Mouse (Mus musculus): ENCODE measurements at regions not wholly inside any gene's neighbourhood (a gene's known extent, or its start where the extent isn't known, plus 50 kb on each side); places are given as distances from the start of the nearest gene placed in this dataset.

DNA sequence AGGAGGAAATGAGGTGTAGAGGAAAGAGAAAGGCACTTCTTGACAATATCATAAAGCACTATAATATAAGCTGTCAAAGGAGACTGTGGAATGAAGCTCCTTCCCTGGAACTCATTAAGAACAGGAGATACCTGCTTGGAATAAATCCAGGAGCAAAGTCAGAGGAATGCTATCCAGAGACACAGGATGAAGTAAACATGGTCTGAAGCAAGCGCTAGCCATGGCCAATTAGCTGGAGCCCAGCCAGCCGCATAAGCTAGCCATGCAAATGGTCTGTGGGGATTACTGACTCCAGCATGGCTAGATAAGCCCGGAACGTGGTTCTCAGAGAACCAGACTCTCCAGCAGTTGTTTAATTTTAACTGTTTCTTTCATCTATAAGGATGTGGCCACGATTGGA lies 54.9 kb upstream of the Gpc3 start:
- peak in 1 of 2 experiments; percentile 3 for DNase-seq (ENCODE audit: low spot score in 2 of 2)

DNA sequence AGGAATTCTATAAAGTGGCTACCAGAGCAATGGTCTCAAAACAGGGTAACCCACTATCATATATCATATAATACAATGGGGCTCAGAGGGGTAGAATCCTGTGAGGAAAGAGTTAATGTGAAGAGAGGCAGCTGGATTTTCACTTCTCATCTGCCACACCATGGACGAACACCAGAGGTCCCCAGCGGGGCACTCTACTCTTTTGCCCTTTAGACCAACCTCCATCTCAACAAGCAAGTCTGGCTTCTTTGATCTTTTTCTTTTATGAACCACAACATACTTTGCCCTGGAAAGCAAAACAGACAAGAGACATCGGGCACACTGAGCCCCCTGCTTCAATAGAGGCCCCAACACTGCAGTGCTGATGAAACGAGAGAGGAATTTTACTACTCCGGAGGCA lies 65.3 kb upstream of the Gpc3 start:
- DNase-seq (ENCODE audit: low spot score in 2 of 2), result no peak

DNA sequence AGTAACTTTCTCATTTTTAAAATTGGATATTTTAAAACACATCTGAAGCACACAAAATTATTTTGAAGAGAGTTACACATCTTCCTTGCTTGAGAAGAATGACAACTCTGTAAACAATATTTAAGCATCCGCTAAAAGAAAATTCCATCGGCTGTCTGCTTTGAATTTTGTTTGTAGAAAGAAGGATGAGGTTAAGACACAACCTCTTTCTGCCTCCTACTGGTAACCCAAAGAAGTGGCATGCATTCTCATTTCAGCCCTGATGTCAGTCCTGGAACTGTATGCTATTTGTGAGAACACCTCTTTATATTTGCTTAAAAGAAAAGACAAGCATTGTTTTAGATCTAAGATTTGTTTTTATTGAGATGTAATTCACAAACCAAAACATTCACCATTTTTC lies 80.6 kb upstream of the Gpc3 start:
- DNase-seq (ENCODE audit: low spot score in 2 of 2), result no peak

DNA sequence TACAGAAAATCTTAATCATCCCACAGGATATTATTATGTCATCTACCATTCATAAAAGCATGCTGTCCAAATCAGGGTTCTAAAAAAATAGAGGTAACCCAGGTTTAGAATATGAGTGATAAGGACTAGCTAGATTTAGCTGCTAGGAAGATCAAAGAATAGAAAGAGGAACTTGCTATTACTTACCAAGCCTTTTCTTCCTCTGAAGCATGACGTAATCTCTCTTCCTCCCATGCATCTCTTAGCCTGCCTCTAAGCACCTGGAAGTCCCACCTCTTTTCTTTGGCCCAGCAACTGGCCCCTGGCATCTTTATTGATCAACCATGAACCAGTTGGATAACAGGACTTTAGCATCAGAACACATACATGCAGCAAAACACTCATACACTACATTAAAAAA lies 85.9 kb upstream of the Gpc3 start:
- DNase-seq (ENCODE audit: low spot score in 2 of 2), result no peak

GRCm38 (mm10) chrX:52717495-52717894 lies 73.5 kb upstream of the Ccdc160 start:
- no peak for DNase-seq (ENCODE audit: low spot score in 2 of 2)

DNA sequence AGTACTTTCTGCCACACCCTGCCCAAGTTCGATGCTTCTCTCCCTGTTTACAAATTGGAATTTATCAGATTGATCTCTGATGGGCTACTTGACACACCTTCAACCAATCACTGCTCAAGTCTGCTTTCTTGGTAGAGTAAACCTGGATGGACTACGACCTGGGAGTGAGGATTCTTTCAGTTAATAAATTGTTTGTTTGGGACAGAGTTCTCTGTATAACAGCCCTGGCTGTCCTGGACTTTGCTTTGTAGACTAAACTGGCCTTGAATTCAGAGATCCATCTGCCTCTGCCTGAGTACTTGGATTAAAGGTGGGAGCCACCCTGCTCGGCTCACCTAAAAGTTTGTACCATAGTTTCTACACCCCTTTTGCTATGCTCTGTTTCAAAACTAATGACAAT lies 52.9 kb upstream of the Ccdc160 start:
- DNase-seq (ENCODE audit: low spot score in 2 of 2), result no peak

Measured in heart, adult 9 months (tissue).